Mouse (Mus musculus) hindbrain, embryonic 15.5 days (tissue): Measurements from ENCODE around the gene Rictor. TPM values are rescaled to one million over a fixed set of nuclear protein-coding genes. Genes with fewer than 3 reads are reported as not detected.

Experiments
- ATAC-seq: fragments of 200-750 bp; cut with Nextera tagmentation; 2 replicates; pipeline ENCODE4 v1.8.0; 2017; ENCODE audit warnings: low read depth, moderate number of reproducible peaks, moderate TSS enrichment; ENCODE audit not compliant: low FRiP score
- H3K27ac ChIP-seq: fragments of 300-500 bp; sonication (generic); replicated peaks from 2 replicates; pipeline ENCODE4 v1.5.1; 2015; ENCODE audit warnings: mild to moderate bottlenecking, inconsistent platforms
- H3K27me3 ChIP-seq: fragments of 300-500 bp; sonication (generic); 2 replicates; pipeline ENCODE4 v1.6.1; 2015; ENCODE audit warnings: control low read depth, inconsistent platforms
- H3K36me3 ChIP-seq: fragments of 300-500 bp; sonication (generic); 2 replicates; pipeline ENCODE4 v1.6.1; 2015; ENCODE audit warnings: control low read depth, inconsistent platforms
- H3K4me1 ChIP-seq: fragments of 300-500 bp; sonication (generic); replicated peaks from 2 replicates; pipeline ENCODE4 v1.6.1; 2015; ENCODE audit warnings: control low read depth, inconsistent platforms
- H3K4me2 ChIP-seq: fragments of 300-500 bp; sonication (generic); 2 replicates; pipeline ENCODE4 v1.6.1; 2015; ENCODE audit warnings: moderate library complexity, mild to moderate bottlenecking, inconsistent platforms
- H3K4me3 ChIP-seq: fragments of 300-500 bp; sonication (generic); 2 replicates; pipeline ENCODE4 v1.5.1; 2015; ENCODE audit warnings: mild to moderate bottlenecking, inconsistent platforms
- H3K9ac ChIP-seq: fragments of 300-500 bp; sonication (generic); 2 replicates; pipeline ENCODE4 v1.6.1; 2015; ENCODE audit warnings: inconsistent platforms
- H3K9me3 ChIP-seq: fragments of 300-500 bp; sonication (generic); 2 replicates; pipeline ENCODE4 v1.6.1; 2016; ENCODE audit warnings: control low read depth, inconsistent platforms
- WGBS: fragments of 180-500 bp; shearing (Covaris S2); methylation state at CpG from one replicate; pipeline ENCODE4 v1.1.7; 2015; 5-methylcytosine and 5-hydroxymethylcytosine counted together
- polyA plus RNA-seq: library from polyadenylated mRNA; unstranded; fragments of >200 nt; fragmentation: Nextera tagmentation; extraction: Ambion mirVana; gene quantifications from 2 replicates; pipeline ENCODE4 v1.2.1, GENCODE M21; 2015

Gene Rictor
- polyA plus RNA-seq, 1 experiment from 2014 or later, result 47.2 TPM

- Histone ChIP-seq H3K4me1 (no peaks in the 10 kb centered on the region), H3K27ac (no peak overlapping the region), H3K4me2 (no peak overlapping the region), H3K9me3 (no peaks in the 10 kb centered on the region), H3K36me3 (no peaks in the 10 kb centered on the region), H3K9ac (no peak overlapping the region), H3K4me3 (no peak overlapping the region), H3K27me3 (no peaks in the 10 kb centered on the region)
- WGBS, result 82% methylated on average over 4 of the region's 4 CpGs
- no peak for ATAC-seq
Measured at GRCm38 (mm10) chr15:6815807-6816206, 107.6 kb downstream of the Rictor start.

DNA sequence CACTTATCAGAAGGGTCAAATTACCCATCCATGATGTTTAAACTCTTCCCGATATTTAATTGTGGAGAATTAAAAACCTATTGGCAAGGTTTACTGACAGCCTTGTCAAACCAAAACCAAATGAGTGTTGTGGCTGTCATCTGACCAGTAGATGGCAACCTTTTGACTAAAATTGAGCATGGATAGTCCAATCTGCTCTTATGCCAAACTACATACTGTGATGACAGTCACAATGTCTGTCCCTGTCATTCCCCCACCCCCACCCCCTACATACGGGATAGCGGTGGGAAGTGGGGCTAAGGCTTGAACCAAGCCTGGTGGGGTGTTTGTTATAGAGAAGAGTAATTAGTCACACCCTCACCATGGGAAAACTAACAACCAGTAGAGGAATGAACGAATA is 132.0 kb downstream of the Rictor start:
- Histone ChIP-seq H3K9ac (no peak overlapping the region), H3K27me3 (no peaks in the 10 kb centered on the region), H3K9me3 (no peaks in the 10 kb centered on the region), H3K4me1 (no peaks in the 10 kb centered on the region), H3K4me3 (no peak overlapping the region), H3K27ac (no peak overlapping the region), H3K36me3 (no peaks in the 10 kb centered on the region), H3K4me2 (no peak overlapping the region)
- 36% methylated on average over 4 of the region's 4 CpGs for WGBS
- ATAC-seq, result peak; percentile 69

DNA sequence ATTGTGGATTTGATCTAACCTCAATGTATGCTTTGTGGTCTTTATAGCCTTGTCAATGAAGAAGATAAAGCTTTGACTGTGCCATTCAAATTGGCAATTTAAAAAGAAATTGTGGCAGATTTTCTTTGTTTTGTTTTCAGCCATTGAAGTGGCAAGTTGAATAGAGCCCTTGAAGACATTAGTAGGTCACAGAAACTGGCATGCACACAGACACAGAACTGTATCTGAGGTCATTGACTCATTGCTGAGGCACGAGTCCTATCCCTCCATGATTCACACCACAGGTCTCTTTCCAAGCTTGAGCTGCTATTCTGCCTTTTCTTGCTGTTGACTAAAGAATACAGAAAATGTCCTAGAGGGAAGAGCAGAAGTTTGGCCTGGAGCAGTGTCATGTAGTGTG is 141.7 kb downstream of the Rictor start:
- H3K4me3 ChIP-seq, result no peak overlapping the region
- no peak overlapping the region for H3K9ac ChIP-seq
- no peaks in the 10 kb centered on the region for H3K36me3 ChIP-seq
- H3K4me2 ChIP-seq, result no peak overlapping the region
- no peaks in the 10 kb centered on the region for H3K27me3 ChIP-seq
- H3K4me1 ChIP-seq, result no peaks in the 10 kb centered on the region
- WGBS, result 29% methylated on average over 1 of the region's 1 CpGs
- H3K9me3 ChIP-seq, result no peaks in the 10 kb centered on the region
- ATAC-seq, result no peak
- no peak overlapping the region for H3K27ac ChIP-seq

Other genes with a start within 250 kb of the Rictor start
- gene Fyb, start 185.5 kb upstream of the Rictor start, polyA plus RNA-seq, result 3.6 and 3.8 TPM in 2 replicates
- gene Osmr, start 166.6 kb downstream of the Rictor start, polyA plus RNA-seq, result 1.5 and 2.2 TPM in 2 replicates